Mouse (Mus musculus) erythroblast, adult 5-6 weeks (primary cell): ENCODE data around the gene Gm20388. TPM values are rescaled to one million over a fixed set of nuclear protein-coding genes. Genes with fewer than 3 reads are reported as not detected.
"Not testable (repeated sequence)": the region's sequence is repeated elsewhere in the genome, so short reads cannot be mapped to it uniquely, and the experiment has no call there.

Source experiments
- ATAC-seq: replicated peaks from 2 replicates; pipeline ENCODE4 v1.8.0; 2016; ENCODE audit warnings: moderate number of reproducible peaks, mild to moderate bottlenecking, moderate TSS enrichment, inconsistent platforms; ENCODE audit not compliant: poor library complexity, low FRiP score, severe bottlenecking
- total RNA-seq, 2 experiments: library from RNA; stranded (forward) in 1 of 2; stranded (reverse) in 1 of 2; fragments of 150-400 nt in 1 of 2; fragments of 200-764, 138-1000 nt in 1 of 2; gene quantifications; 2 replicates each; pipeline versions ENCODE4 v1.2.3 to v1.2.4; 2015 to 2017; ENCODE audit warnings: low replicate concordance in 2 of 2

Gene Gm20388
- total RNA-seq, 2 experiments from 2014 or later, result 2.9 to 7.8 TPM

- no peak for ATAC-seq
These were observed 3357.4 kb downstream of the Gm20388 start for GRCm38 (mm10) chr8:123267926-123268656.

DNA sequence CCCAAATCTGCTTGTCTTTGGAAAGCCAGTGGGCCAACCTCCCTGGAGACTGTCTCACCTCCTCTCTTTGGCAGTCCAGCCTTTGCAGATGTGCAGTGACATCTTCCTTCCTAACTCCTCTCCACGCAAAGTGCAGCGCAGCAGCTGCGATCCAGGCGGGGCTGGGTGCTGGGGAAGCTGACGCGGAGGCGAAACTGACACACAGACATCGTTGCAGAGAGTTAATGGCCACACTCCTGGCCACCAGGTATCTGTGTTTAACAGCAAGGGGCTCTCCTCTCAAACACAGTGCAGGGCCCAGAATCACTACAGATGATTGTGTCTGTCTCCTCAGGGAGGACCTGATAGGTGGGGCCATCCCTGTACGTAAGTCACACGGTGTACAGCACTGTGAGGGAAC is 3360.5 kb downstream of the Gm20388 start:
- ATAC-seq, result no peak

DNA sequence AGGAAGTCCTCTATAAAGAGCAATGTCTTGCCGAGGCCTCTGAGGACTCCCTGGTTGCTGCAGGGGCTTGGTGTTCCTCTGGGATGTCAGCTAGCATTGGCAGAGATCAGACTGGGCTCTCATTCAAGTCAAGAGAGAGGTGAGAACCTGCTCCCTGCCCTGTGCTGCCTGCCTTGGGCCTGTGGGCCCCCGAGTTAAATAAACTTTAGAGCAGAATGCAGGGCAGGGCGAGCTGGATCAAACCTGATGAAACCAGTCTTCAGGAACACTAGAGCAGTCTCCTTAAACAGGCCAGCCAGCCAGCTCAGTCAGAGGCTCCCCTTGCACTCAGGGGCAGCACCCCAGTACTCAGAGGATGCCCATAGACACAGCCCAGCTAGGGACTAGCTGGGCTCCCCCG is 3361.3 kb downstream of the Gm20388 start:
- no peak for ATAC-seq

GRCm38 (mm10) chr8:123274447-123274846 is 3363.8 kb downstream of the Gm20388 start:
- no peak for ATAC-seq

DNA sequence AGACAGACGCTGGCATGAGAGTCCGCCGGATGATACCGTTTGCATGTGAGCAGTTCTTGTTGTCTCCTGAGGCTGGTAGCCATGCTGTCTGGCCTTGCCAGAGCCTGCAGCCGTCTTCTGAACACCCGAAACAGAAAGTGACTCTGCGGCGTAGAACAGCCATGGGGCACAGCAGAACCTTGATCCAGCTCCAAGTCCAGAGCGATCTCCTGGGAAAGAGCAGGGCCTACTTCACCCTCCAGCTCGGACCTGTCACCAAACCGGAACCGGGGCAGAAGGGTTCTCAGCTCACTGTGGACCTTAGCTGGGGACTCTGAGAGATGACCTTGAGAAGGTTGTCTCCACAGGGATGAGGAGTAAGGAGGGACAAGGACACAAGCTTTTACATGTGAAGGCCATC is 3364.5 kb downstream of the Gm20388 start:
- ATAC-seq, result no peak

GRCm38 (mm10) chr8:123278445-123278844 is 3367.8 kb downstream of the Gm20388 start:
- ATAC-seq, result no peak

- no peak for ATAC-seq
These were observed 3369.2 kb downstream of the Gm20388 start for GRCm38 (mm10) chr8:123279828-123280227.

DNA sequence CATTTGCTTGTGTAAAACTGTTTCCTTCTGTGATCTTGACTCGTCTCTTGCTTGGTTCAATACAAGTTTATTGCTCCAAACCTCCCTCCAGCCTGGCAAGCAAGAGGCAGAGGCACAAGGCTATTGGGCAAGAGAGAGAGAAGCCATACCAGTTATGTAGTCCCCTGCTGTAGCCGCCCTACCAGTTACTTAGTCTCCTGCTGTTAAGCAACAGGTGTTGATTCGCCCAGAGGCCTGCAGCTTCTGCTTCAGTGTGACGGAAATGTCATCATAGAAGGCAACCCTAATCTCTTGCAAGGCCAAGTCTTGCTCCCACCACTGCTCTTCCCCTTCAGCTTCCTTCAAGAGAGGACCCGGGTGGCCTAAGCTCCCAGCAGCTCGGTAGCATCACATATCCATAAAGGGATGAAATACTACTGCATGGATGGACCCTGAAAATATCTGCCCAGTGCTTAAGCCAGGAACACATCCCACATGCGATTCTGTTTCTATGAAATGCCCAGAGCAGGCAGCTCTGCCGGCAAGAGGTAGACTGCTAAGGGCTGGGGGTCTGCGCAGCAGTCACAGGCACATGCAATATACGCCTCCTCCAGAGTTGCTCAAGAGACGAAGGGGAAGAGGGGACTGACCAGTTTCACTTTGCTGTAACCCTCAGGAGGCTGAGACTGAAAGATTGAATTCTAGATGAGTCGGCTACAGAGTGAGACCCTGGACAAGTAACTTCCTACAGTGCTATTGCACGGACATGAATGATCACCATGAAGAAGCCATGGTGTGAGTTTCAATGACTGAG is 3369.9 kb downstream of the Gm20388 start:
- no peak for ATAC-seq

DNA sequence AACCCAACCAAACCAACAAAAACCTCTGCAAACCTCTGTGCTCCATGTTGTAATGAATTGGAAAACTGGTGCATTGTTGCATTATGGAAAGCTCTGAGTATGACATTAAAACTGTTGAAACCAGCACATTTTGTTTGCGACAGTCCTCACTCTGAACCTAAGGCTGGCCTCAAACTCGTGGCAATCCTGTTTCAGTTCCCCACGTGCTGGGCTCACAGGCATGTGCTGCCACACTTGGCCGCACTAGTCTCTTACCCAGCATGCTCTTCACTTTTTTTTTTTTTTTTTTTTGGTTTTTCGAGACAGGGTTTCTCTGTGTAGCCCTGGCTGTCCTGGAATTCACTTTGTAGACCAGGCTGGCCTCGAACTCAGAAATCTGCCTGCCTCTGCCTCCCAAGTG is 3372.4 kb downstream of the Gm20388 start:
- ATAC-seq, result not testable (repeated sequence)

GRCm38 (mm10) chr8:123283991-123284390 is 3373.3 kb downstream of the Gm20388 start:
- ATAC-seq, result no peak

GRCm38 (mm10) chr8:123284493-123284892 is 3373.9 kb downstream of the Gm20388 start:
- no peak for ATAC-seq

GRCm38 (mm10) chr8:123287362-123287761 is 3376.7 kb downstream of the Gm20388 start:
- no peak for ATAC-seq

- ATAC-seq, result no peak
These were observed 3379.5 kb downstream of the Gm20388 start for GRCm38 (mm10) chr8:123290166-123290565.

- ATAC-seq, result no peak
These were observed 3380.0 kb downstream of the Gm20388 start for GRCm38 (mm10) chr8:123290679-123291078.

GRCm38 (mm10) chr8:123291716-123292115 is 3381.1 kb downstream of the Gm20388 start:
- no peak for ATAC-seq

- no peak for ATAC-seq
These were observed 3381.6 kb downstream of the Gm20388 start for GRCm38 (mm10) chr8:123292281-123292680.

DNA sequence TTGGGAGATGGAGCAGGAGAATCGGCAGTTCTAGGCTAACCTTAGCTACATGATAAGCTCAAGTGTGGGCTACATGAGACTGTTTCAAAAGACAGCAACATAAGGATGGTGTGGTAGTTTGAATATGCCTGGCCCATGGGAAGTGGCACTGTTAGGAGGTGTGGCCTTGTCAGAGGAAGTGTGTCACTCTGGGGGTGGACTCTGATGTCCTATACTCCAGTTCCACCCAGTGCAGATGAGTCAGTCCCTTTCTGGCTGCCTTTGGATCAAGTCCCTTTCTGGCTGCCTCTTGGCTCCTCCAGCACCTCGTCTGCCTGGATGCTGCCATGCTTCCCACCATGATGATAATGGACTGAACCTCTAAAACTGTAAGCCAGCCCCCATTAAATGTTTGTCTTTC is 3382.1 kb downstream of the Gm20388 start:
- no peak for ATAC-seq

DNA sequence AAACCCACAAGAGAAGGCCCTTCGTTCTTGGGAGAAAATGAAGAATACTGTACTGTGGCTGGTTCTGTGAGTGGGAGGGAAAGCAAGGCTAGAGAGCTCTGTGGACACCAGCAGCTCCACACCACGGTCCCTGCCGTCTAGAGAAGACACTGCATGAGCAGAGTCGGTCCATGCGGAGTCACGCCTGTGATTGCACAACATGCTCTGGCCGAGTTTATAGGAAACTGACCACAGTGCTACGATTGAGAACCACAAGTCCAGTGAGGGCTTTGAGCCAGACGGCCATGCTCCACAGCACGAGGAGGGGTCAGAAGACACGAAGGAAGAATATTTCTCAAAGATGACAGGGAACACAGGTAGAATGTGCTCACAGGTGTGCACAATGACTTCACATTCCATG is 3387.7 kb downstream of the Gm20388 start:
- 0 out of 2 replicates have a peak, but pooled peaks have one; percentile 16 for ATAC-seq

GRCm38 (mm10) chr8:123308738-123309137 is 3398.1 kb downstream of the Gm20388 start:
- ATAC-seq, result no peak

DNA sequence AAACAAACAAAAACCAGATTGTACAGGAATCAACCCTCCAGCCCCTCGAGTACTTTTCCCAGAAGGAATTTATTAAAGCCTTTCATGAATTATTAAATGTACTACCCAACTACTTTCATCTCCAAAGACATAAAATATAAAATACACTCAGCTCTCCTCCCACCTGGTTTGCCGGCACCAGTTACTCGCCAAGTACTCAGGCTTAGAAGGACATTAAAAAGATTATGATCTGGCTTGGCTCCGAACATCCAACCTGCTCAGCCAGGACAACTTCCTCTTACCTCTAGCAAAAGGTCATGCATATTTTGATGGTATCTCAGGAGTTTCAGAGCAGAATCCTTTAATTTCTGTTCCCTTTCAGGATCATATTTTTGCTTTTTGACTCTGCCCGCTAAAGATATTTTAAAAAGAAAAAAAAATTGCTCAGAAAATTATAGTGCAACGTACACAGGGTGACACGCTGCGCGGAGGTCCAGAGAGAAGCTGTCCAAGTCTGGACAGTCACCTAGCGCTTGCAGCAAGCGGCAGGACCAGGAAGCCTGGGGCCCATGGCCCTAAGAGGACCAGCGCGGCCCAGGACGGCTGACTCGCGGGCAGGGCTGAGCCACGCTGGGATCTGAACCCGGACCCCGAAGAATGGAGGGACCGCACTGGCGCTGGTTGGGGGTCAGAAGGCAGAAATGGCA is 3407.3 kb downstream of the Gm20388 start:
- peak; percentile 74 for ATAC-seq
